Mouse (Mus musculus) liver, embryonic 16.5 days (tissue): ENCODE measurements around the gene Epha4. TPM values are rescaled to one million over a fixed set of nuclear protein-coding genes. Genes with fewer than 3 reads are reported as not detected.

ENCODE experiments used
- ATAC-seq: fragments of 200-750 bp; cut with Nextera tagmentation; 2 replicates; pipeline ENCODE4 v1.8.0; 2017; ENCODE audit warnings: low read depth, mild to moderate bottlenecking, moderate number of reproducible peaks, moderate library complexity
- H3K27ac ChIP-seq: fragments of 300-500 bp; sonication (generic); 2 replicates; pipeline ENCODE4 v1.5.1; 2014; ENCODE audit warnings: mild to moderate bottlenecking, low read length
- H3K27me3 ChIP-seq: fragments of 300-500 bp; sonication (generic); 2 replicates; pipeline ENCODE4 v1.6.1; 2014; ENCODE audit warnings: low read depth, low read length, mixed read lengths; ENCODE audit not compliant: control insufficient read depth, insufficient read depth
- H3K36me3 ChIP-seq: fragments of 300-500 bp; sonication (generic); 2 replicates; pipeline ENCODE4 v1.6.1; 2014; ENCODE audit warnings: mild to moderate bottlenecking; ENCODE audit not compliant: control insufficient read depth, insufficient read depth
- H3K4me1 ChIP-seq: fragments of 300-500 bp; sonication (generic); 2 replicates; pipeline ENCODE4 v1.6.1; 2014; ENCODE audit warnings: low read depth, low read length, mixed read lengths; ENCODE audit not compliant: control insufficient read depth
- H3K4me2 ChIP-seq: fragments of 300-500 bp; sonication (generic); 2 replicates; pipeline ENCODE4 v1.6.1; 2014; ENCODE audit warnings: low read depth, low read length, mixed read lengths
- H3K4me3 ChIP-seq: fragments of 300-500 bp; sonication (generic); 2 replicates; pipeline ENCODE4 v1.5.1; 2014; ENCODE audit warnings: low read depth, mild to moderate bottlenecking, low read length
- H3K9ac ChIP-seq: fragments of 300-500 bp; sonication (generic); 2 replicates; pipeline ENCODE4 v1.6.1; 2014; ENCODE audit warnings: low read depth, low read length
- H3K9me3 ChIP-seq: fragments of 300-500 bp; sonication (generic); replicated peaks from 2 replicates; pipeline ENCODE4 v1.6.1; 2016; ENCODE audit warnings: low read length; ENCODE audit not compliant: control insufficient read depth
- WGBS: fragments of 180-500 bp; shearing (Covaris S2); extraction: QIAGEN DNeasy Blood & Tissue Kit; methylation state at CpG from one replicate; pipeline ENCODE4 v1.1.7; 2014; ENCODE audit not compliant: insufficient replicate concordance; 5-methylcytosine and 5-hydroxymethylcytosine counted together
- polyA plus RNA-seq: library from polyadenylated mRNA; unstranded; fragments of >200 nt; fragmentation: Nextera tagmentation; extraction: Ambion mirVana; gene quantifications from 2 replicates; pipeline ENCODE4 v1.2.1, GENCODE M21; 2015

Epha4 gene
- polyA plus RNA-seq, 1 experiment from 2014 or later = 0.30 TPM

GRCm38 (mm10) chr1:77402942-77403341, 111.9 kb downstream of the Epha4 start:
- Histone ChIP-seq H3K27me3 (no peaks in the 10 kb centered on the region), H3K4me2 (no peak overlapping the region), H3K9me3 (no peaks in the 10 kb centered on the region), H3K4me3 (no peak overlapping the region), H3K9ac (no peak overlapping the region), H3K36me3 (no peaks in the 10 kb centered on the region), H3K27ac (no peak overlapping the region), H3K4me1 (no peaks in the 10 kb centered on the region)
- 73% methylated on average over 4 of the region's 4 CpGs for WGBS
- ATAC-seq = no peak

GRCm38 (mm10) chr1:77401465-77401864, 113.4 kb downstream of the Epha4 start:
- Histone ChIP-seq H3K4me2 (no peak overlapping the region), H3K27ac (no peak overlapping the region), H3K4me3 (no peak overlapping the region), H3K9me3 (no peaks in the 10 kb centered on the region), H3K36me3 (no peaks in the 10 kb centered on the region), H3K9ac (no peak overlapping the region), H3K4me1 (no peaks in the 10 kb centered on the region), H3K27me3 (no peaks in the 10 kb centered on the region)
- no peak for ATAC-seq
- WGBS = 45% methylated on average over 1 of the region's 1 CpGs

GRCm38 (mm10) chr1:77391590-77391989, 123.3 kb downstream of the Epha4 start:
- Histone ChIP-seq H3K27ac (no peak overlapping the region), H3K9me3 (no peaks in the 10 kb centered on the region), H3K4me2 (no peak overlapping the region), H3K36me3 (no peaks in the 10 kb centered on the region), H3K9ac (no peak overlapping the region), H3K4me1 (no peaks in the 10 kb centered on the region), H3K4me3 (no peak overlapping the region), H3K27me3 (no peaks in the 10 kb centered on the region)
- no peak for ATAC-seq
- 69% methylated on average over 6 of the region's 6 CpGs for WGBS

GRCm38 (mm10) chr1:77389069-77389468, 125.8 kb downstream of the Epha4 start:
- 71% methylated on average over 2 of the region's 2 CpGs for WGBS

GRCm38 (mm10) chr1:77388556-77388955, 126.3 kb downstream of the Epha4 start:
- H3K36me3 ChIP-seq = no peaks in the 10 kb centered on the region
- no peak overlapping the region for H3K27ac ChIP-seq
- no peak overlapping the region for H3K4me2 ChIP-seq
- no peaks in the 10 kb centered on the region for H3K27me3 ChIP-seq
- H3K4me3 ChIP-seq = no peak overlapping the region
- H3K9ac ChIP-seq = no peak overlapping the region
- no peaks in the 10 kb centered on the region for H3K4me1 ChIP-seq
- no peaks in the 10 kb centered on the region for H3K9me3 ChIP-seq
- no peak for ATAC-seq
- 49% methylated on average over 4 of the region's 4 CpGs for WGBS

More at GRCm38 (mm10) chr1:77389069-77389468, 125.8 kb downstream of the Epha4 start:
- H3K27me3 ChIP-seq = no peaks in the 10 kb centered on the region
- H3K4me3 ChIP-seq = no peak overlapping the region
- H3K36me3 ChIP-seq = no peaks in the 10 kb centered on the region
- ATAC-seq = no peak
- H3K4me2 ChIP-seq = no peak overlapping the region
- H3K27ac ChIP-seq = no peak overlapping the region
- no peaks in the 10 kb centered on the region for H3K4me1 ChIP-seq
- H3K9ac ChIP-seq = no peak overlapping the region
- no peaks in the 10 kb centered on the region for H3K9me3 ChIP-seq

- no peak for ATAC-seq
- Histone ChIP-seq H3K9me3 (no peaks in the 10 kb centered on the region), H3K27me3 (no peaks in the 10 kb centered on the region), H3K27ac (no peak overlapping the region), H3K9ac (no peak overlapping the region), H3K4me1 (no peaks in the 10 kb centered on the region), H3K36me3 (no peaks in the 10 kb centered on the region), H3K4me3 (no peak overlapping the region), H3K4me2 (no peak overlapping the region)
- WGBS = 69% methylated on average over 8 of the region's 8 CpGs
Measured at GRCm38 (mm10) chr1:77385613-77386012, 129.3 kb downstream of the Epha4 start.

- 79% methylated on average over 11 of the region's 11 CpGs for WGBS
- ATAC-seq = no peak
Measured at GRCm38 (mm10) chr1:77383466-77383865, 131.4 kb downstream of the Epha4 start.

GRCm38 (mm10) chr1:77377550-77377980, 137.3 kb downstream of the Epha4 start:
- WGBS = 73% methylated on average over 8 of the region's 8 CpGs
- no peaks in the 10 kb centered on the region for H3K27me3 ChIP-seq

More at GRCm38 (mm10) chr1:77383466-77383865, 131.4 kb downstream of the Epha4 start:
- Histone ChIP-seq H3K4me3 (no peak overlapping the region), H3K9ac (no peak overlapping the region), H3K27ac (no peak overlapping the region), H3K27me3 (no peaks in the 10 kb centered on the region), H3K9me3 (no peaks in the 10 kb centered on the region), H3K36me3 (no peaks in the 10 kb centered on the region), H3K4me2 (no peak overlapping the region), H3K4me1 (no peaks in the 10 kb centered on the region)

GRCm38 (mm10) chr1:77374054-77374453, 140.8 kb downstream of the Epha4 start:
- no peak overlapping the region for H3K4me2 ChIP-seq
- H3K9ac ChIP-seq = no peak overlapping the region
- H3K4me1 ChIP-seq = peaks cover 7% of the 10 kb centered on the region
- peak; percentile 51; the same call in 1 of the 2 replicates for ATAC-seq
- 54% methylated on average over 4 of the region's 5 CpGs for WGBS
- H3K27me3 ChIP-seq = no peaks in the 10 kb centered on the region
- H3K9me3 ChIP-seq = no peaks in the 10 kb centered on the region
- H3K27ac ChIP-seq = no peak overlapping the region
- no peaks in the 10 kb centered on the region for H3K36me3 ChIP-seq
- no peak overlapping the region for H3K4me3 ChIP-seq

More at GRCm38 (mm10) chr1:77377550-77377980, 137.3 kb downstream of the Epha4 start:
- no peaks in the 10 kb centered on the region for H3K4me1 ChIP-seq
- H3K4me3 ChIP-seq = no peak overlapping the region
- H3K36me3 ChIP-seq = no peaks in the 10 kb centered on the region
- H3K9ac ChIP-seq = no peak overlapping the region
- ATAC-seq = no peak
- H3K4me2 ChIP-seq = no peak overlapping the region
- H3K27ac ChIP-seq = no peak overlapping the region
- H3K9me3 ChIP-seq = no peaks in the 10 kb centered on the region
